Mouse (Mus musculus) hindbrain, embryonic 13.5 days (tissue): Measurements from ENCODE around the gene Map3k1. TPM values are rescaled to one million over a fixed set of nuclear protein-coding genes. Genes with fewer than 3 reads are reported as not detected.

ENCODE experiments used
- ATAC-seq: fragments of 200-750 bp; cut with Nextera tagmentation; 2 replicates; pipeline ENCODE4 v1.8.0; 2017; ENCODE audit warnings: moderate TSS enrichment; ENCODE audit not compliant: low FRiP score
- H3K27ac ChIP-seq: fragments of 300-500 bp; sonication (generic); 2 replicates; pipeline ENCODE4 v1.5.1; 2015; ENCODE audit warnings: inconsistent platforms, mild to moderate bottlenecking, moderate library complexity
- H3K27me3 ChIP-seq: fragments of 300-500 bp; sonication (generic); 2 replicates; pipeline ENCODE4 v1.6.1; 2015; ENCODE audit warnings: mild to moderate bottlenecking, inconsistent platforms
- H3K36me3 ChIP-seq: fragments of 300-500 bp; sonication (generic); 2 replicates; pipeline ENCODE4 v1.6.1; 2015; ENCODE audit warnings: mild to moderate bottlenecking, inconsistent platforms
- H3K4me1 ChIP-seq: fragments of 300-500 bp; sonication (generic); replicated peaks from 2 replicates; pipeline ENCODE4 v1.6.1; 2015; ENCODE audit warnings: inconsistent platforms
- H3K4me2 ChIP-seq: fragments of 300-500 bp; sonication (generic); 2 replicates; pipeline ENCODE4 v1.6.1; 2015; ENCODE audit warnings: inconsistent platforms, mild to moderate bottlenecking, moderate library complexity
- H3K4me3 ChIP-seq: fragments of 300-500 bp; sonication (generic); 2 replicates; pipeline ENCODE4 v1.5.1; 2015; ENCODE audit warnings: mild to moderate bottlenecking, inconsistent platforms
- H3K9ac ChIP-seq: fragments of 300-500 bp; sonication (generic); 2 replicates; pipeline ENCODE4 v1.6.1; 2015; ENCODE audit warnings: mild to moderate bottlenecking, inconsistent platforms
- H3K9me3 ChIP-seq: fragments of 300-500 bp; sonication (generic); 2 replicates; pipeline ENCODE4 v1.6.1; 2016; ENCODE audit warnings: inconsistent platforms
- whole genome bisulfite sequencing: fragments of 180-500 bp; shearing (Covaris S2); methylation state at CpG from one replicate; pipeline ENCODE4 v1.1.7; 2015; 5-methylcytosine and 5-hydroxymethylcytosine counted together
- polyA plus RNA-seq: library from polyadenylated mRNA; unstranded; fragments of >200 nt; fragmentation: Nextera tagmentation; extraction: Ambion mirVana; gene quantifications from 2 replicates; pipeline ENCODE4 v1.2.1, GENCODE M21; 2015

Gene Map3k1
- polyA plus RNA-seq, 1 experiment from 2014 or later, result 12.0 TPM

DNA sequence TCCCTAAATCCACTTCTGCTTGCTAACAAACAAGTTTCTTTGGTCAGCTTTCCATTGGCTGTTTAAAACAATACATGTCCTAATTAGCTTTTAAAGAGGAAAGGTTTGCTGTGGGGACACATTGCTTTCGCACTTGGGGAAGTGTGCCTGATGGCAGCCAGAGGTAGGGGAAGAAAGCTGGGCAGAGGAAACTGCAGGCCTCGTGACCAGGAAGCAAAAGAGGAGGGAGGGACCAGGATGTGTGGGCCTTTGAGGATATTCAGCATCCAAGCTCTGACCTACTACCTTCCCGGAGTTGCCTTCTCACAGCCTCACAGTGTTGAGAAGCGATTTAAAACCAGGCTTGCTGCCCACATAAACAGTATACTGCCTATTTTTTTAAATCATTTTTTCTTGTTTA lies 15.4 kb upstream of the Map3k1 start:
- H3K4me1 ChIP-seq, result no peaks in the 10 kb centered on the region
- H3K36me3 ChIP-seq, result no peaks in the 10 kb centered on the region
- H3K27me3 ChIP-seq, result no peaks in the 10 kb centered on the region
- no peaks in the 10 kb centered on the region for H3K9me3 ChIP-seq
- no peak overlapping the region for H3K4me3 ChIP-seq
- 74% methylated on average over 4 of the region's 4 CpGs for WGBS
- ATAC-seq, result no peak
- no peak overlapping the region for H3K9ac ChIP-seq
- no peak overlapping the region for H3K27ac ChIP-seq
- H3K4me2 ChIP-seq, result no peak overlapping the region

DNA sequence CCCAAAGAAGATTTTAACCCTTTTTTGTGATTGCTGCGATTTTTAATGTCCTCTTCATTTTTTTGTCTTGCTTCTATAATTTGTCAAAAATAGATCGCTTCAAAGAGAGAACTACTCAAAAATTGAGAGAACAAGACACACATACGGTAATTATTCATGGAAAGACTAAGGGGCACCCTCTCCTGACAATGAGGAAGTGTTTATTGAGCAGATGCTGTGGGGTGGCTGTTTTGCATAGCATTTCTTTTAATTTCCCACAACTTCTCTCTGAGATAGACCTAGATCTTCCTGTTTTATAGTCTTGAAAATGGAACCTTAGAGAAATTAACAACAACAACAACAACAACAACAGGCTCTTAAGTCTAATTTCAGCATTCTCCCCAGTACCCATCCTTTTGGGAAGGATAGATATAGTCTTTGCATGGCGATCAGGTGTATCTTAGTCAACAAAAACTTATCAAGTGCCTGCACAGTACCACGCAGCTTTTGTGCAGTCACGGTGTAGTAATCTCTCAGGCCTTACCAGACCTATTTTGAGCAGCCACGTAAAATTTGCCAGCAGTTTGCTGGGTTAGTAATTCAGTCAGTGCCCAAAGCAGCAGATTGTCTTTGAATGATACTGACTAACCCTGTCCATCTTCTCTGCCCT lies 13.1 kb upstream of the Map3k1 start:
- Histone ChIP-seq H3K4me1 (no peaks in the 10 kb centered on the region), H3K4me2 (no peak overlapping the region), H3K9me3 (no peaks in the 10 kb centered on the region), H3K36me3 (no peaks in the 10 kb centered on the region), H3K9ac (no peak overlapping the region), H3K27me3 (no peaks in the 10 kb centered on the region), H3K4me3 (no peak overlapping the region), H3K27ac (no peak overlapping the region)
- 92% methylated on average over 7 of the region's 7 CpGs for WGBS
- no peak for ATAC-seq

DNA sequence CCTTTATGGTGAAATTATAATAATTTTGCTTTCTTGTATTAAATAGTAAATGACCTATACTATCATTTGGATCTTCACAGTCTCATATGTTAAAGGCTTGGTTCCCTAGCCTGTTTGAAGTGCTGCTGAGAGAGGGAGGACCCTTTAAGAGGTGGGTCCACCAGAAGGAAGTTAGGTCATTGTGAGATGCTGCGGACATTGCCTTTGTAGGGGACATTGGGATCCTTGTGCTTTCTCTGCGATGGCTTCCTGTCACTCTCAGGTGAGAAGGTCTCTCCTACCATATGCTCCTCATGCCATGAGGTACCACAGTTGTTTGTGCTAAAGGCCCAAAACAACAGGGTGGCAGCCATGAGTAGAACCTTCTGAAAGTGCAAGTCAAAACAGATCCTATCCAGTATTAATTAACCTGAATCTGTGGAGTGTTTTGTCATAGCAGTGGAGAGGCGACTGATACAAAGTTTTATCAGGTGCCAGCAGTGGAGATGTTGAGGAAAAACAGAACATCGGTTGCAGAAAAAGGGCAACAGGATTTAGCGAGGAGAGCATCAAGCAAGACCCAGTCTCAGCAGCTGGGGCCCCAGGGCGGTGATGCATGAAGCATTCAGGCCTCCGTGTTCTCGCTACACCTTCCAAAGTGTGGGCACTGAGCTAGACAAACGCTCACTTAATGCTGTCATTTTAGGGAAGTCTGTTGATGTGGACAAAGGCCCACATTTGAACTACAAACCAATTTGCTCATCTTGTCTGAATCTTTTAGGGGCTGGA lies 11.0 kb upstream of the Map3k1 start:
- H3K4me1 ChIP-seq, result no peaks in the 10 kb centered on the region
- no peaks in the 10 kb centered on the region for H3K36me3 ChIP-seq
- no peaks in the 10 kb centered on the region for H3K9me3 ChIP-seq
- H3K4me2 ChIP-seq, result no peak overlapping the region
- no peaks in the 10 kb centered on the region for H3K27me3 ChIP-seq
- H3K4me3 ChIP-seq, result no peak overlapping the region
- WGBS, result 84% methylated on average over 9 of the region's 9 CpGs
- no peak for ATAC-seq
- no peak overlapping the region for H3K27ac ChIP-seq
- H3K9ac ChIP-seq, result no peak overlapping the region

DNA sequence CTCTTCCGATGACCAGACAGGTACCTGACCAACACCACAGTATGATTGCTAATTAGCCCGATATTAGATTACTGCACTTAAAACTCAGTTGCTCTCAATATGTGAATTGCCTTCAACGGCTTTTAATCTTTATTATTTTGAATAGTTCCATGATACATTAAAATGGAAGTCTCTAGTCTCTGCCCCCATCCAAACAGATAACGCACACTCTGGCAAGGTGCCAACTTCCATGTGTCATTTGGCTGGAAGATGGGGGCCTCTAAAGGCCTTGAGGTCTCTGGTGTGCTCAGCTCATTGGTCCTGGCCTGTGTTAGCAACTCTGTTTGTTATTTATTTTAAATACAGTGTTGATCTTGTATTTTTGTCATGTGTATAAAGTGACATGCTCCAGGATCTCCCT lies 10.3 kb upstream of the Map3k1 start:
- ATAC-seq, result no peak
- Histone ChIP-seq H3K9ac (no peak overlapping the region), H3K4me3 (no peak overlapping the region), H3K27me3 (no peaks in the 10 kb centered on the region), H3K4me1 (no peaks in the 10 kb centered on the region), H3K9me3 (no peaks in the 10 kb centered on the region), H3K4me2 (no peak overlapping the region), H3K27ac (no peak overlapping the region), H3K36me3 (no peaks in the 10 kb centered on the region)
- 85% methylated on average over 4 of the region's 4 CpGs for WGBS

DNA sequence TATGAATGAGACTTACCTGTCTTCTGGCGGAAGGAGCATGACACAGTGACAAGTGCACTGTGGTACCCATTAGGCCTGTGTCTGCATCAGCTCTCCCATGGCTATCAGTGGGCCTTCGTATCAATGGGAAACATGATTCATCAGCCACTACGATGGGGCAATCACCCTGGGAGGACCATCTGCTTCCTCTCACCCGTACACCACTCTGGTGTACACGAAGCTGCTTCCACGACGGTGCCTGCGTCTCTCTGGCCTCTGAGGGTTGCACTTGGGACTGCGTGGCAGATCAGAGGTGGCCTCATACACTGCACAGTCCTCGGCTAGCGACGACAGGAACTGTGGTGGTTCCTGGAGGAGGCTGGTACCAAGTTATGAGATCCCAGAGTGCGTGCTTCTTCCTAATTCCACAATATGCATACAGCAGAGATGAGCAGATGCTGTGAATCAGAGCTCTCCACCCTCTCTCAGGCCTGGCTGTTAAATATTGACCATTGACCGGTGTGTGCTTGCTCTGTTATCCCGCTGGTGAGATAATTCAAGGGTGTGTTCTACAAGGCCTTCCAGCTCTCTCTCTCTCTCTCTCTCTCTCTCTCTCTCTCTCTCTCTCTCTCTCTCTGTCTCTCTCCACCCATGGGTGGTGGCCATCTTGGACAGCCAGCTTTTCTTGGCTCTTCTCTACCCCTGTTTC lies 9.6 kb upstream of the Map3k1 start:
- H3K4me3 ChIP-seq, result no peak overlapping the region
- no peak for ATAC-seq
- H3K9ac ChIP-seq, result no peak overlapping the region
- no peaks in the 10 kb centered on the region for H3K27me3 ChIP-seq
- H3K36me3 ChIP-seq, result no peaks in the 10 kb centered on the region
- H3K4me2 ChIP-seq, result no peak overlapping the region
- 87% methylated on average over 15 of the region's 15 CpGs for WGBS
- no peaks in the 10 kb centered on the region for H3K4me1 ChIP-seq
- H3K27ac ChIP-seq, result no peak overlapping the region
- no peaks in the 10 kb centered on the region for H3K9me3 ChIP-seq

DNA sequence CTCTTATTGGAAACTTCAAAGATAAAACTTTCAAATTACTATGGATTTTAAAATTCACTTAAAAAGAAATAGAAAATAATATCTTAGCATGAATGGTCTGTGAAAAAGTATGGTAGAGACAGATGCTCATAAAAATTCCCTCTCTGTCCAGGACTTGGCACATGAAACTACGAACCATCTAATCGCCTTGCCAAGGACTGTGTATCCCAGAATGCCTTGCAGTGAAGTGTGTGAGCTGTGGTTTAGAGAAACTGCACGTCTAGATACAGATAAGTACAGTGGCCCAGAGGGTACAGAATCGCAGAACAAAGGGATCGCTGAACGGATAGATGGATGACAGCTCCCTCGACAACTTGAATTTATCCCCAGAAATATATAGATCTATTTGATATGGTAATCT lies 9.0 kb upstream of the Map3k1 start:
- no peaks in the 10 kb centered on the region for H3K4me1 ChIP-seq
- no peaks in the 10 kb centered on the region for H3K9me3 ChIP-seq
- no peak overlapping the region for H3K27ac ChIP-seq
- no peaks in the 10 kb centered on the region for H3K36me3 ChIP-seq
- no peaks in the 10 kb centered on the region for H3K27me3 ChIP-seq
- H3K4me2 ChIP-seq, result no peak overlapping the region
- H3K9ac ChIP-seq, result no peak overlapping the region
- WGBS, result 88% methylated on average over 7 of the region's 7 CpGs
- no peak for ATAC-seq
- H3K4me3 ChIP-seq, result no peak overlapping the region

DNA sequence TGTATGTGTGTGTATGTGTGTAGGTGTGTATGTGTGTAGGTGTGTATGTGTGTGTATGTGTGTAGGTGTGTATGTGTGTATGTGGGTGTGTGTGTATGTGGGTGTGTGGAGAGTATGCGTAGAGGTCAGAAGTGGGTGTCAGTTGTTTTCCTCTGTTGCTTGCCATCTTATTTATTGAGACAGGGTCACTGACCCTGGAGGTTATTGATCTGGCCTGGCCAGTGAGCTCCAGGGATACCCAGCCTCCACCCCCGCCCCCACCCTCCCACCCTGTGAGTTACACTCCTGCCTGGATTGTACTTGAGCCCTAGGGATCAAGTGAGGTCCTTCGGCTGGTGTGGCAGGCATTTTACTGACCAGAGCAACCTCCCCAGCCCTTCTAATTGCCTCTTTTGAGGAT lies 7.6 kb upstream of the Map3k1 start:
- Histone ChIP-seq H3K27ac (no peak overlapping the region), H3K9ac (no peak overlapping the region), H3K36me3 (no peaks in the 10 kb centered on the region), H3K4me1 (no peaks in the 10 kb centered on the region), H3K4me2 (no peak overlapping the region), H3K9me3 (no peaks in the 10 kb centered on the region), H3K27me3 (no peaks in the 10 kb centered on the region), H3K4me3 (no peak overlapping the region)
- ATAC-seq, result no peak
- 76% methylated on average over 3 of the region's 3 CpGs for WGBS

DNA sequence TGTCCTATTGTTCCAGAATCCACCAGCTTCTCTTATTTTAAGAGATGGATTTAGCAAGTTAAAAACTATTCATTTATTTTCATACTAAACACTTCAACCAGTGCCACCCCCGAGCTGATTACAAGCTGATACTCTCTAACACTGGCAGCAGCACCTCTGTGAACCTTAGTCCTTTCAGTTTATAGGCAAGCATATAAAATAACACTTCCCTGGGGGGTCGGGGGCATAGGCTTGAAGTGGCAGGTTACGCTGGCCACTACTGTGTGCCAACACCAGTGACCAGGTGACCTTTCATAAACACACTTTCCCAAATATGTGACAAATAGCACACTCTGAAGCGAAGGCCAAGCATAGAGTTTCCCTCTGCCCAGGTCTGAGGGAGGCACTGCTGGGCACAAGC lies 6.7 kb upstream of the Map3k1 start:
- 94% methylated on average over 4 of the region's 4 CpGs for WGBS
- Histone ChIP-seq H3K27ac (no peak overlapping the region), H3K4me1 (no peaks in the 10 kb centered on the region), H3K36me3 (no peaks in the 10 kb centered on the region), H3K9ac (no peak overlapping the region), H3K27me3 (0 out of 2 replicates have a peak, but pooled peaks cover 4% of the 10 kb centered on the region), H3K4me2 (no peak overlapping the region), H3K4me3 (no peak overlapping the region), H3K9me3 (no peaks in the 10 kb centered on the region)
- ATAC-seq, result no peak

DNA sequence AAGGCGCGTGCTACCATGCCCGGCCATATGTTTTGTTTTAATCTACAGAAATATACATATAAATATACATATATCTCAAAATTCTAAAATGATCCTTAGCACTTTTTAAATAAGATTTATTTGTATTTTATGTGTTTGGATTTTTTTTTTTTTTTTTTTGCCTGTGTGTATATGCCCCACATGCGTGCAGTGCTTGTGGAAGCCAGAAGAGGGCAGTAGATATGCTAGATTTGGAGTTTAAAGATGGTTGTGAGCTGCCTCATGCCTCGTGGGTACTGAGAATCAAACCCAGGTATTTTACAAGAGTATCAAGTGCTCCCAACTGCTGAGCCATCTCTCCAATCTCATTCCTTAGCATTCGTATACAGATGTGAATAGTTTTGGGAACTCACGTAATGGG lies 6.2 kb upstream of the Map3k1 start:
- WGBS, result 97% methylated on average over 7 of the region's 7 CpGs
- Histone ChIP-seq H3K27ac (no peak overlapping the region), H3K4me3 (no peak overlapping the region), H3K9me3 (no peaks in the 10 kb centered on the region), H3K9ac (no peak overlapping the region), H3K4me1 (no peaks in the 10 kb centered on the region), H3K27me3 (0 out of 2 replicates have a peak, but pooled peaks cover 4% of the 10 kb centered on the region), H3K4me2 (no peak overlapping the region), H3K36me3 (no peaks in the 10 kb centered on the region)
- no peak for ATAC-seq

DNA sequence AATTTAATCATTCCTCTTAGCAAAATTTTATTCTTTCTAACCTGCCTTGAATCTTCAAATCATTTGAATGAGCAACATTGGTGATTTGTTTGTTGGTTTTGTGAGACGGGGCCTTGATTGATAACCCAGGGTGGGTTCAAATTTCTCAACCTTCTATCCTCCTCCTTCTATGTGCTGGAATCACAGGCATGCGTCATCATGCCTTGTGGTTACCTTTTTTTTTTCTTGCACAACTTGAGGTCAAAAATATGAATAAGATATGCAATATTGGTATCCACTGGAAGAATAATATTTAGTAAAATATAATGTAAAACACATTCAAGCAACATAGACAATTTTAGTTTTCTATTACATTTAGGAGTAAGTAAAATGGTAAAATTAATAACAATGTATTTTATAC lies 3.9 kb upstream of the Map3k1 start:
- Histone ChIP-seq H3K9ac (no peak overlapping the region), H3K4me2 (no peak overlapping the region), H3K9me3 (no peaks in the 10 kb centered on the region), H3K4me1 (no peaks in the 10 kb centered on the region; the same call in 1 of the 2 replicates), H3K36me3 (no peaks in the 10 kb centered on the region), H3K27ac (no peak overlapping the region), H3K4me3 (no peak overlapping the region), H3K27me3 (0 out of 2 replicates have a peak, but pooled peaks cover 4% of the 10 kb centered on the region)
- 91% methylated on average over 2 of the region's 2 CpGs for WGBS
- no peak for ATAC-seq

DNA sequence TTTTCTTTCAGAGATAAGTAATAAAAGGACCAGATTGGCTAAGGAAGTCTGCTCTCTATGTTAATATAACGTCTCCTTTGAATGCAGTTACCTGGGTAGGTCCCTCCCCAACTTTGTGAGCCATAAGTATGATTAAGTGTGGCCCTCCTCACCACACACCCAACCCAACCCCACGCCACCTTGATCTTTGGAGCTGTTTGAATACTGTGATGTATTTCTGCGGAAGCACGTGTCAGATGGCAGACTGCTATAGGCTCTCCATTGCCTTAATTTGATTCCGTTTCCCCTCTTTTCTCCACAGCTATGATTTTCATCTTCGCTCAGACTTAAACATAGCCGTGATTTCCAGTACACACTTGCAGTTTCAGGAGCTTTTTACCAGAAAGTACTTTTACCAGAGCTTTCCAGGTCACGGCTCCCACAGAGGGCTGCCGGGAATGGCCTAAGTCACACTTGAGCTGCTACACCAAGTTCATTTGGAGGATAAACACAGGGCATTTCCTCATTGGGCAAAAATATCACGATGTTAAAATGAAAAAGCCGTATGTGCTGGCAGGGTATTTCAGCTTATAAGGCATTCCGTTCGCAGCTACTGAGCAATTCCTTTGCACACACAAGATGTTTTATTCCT lies 2.3 kb upstream of the Map3k1 start:
- Histone ChIP-seq H3K27me3 (0 out of 2 replicates have a peak, but pooled peaks cover 4% of the 10 kb centered on the region), H3K4me3 (no peak overlapping the region), H3K36me3 (no peaks in the 10 kb centered on the region), H3K4me1 (peaks cover 14% of the 10 kb centered on the region), H3K9ac (no peak overlapping the region), H3K4me2 (no peak overlapping the region), H3K9me3 (no peaks in the 10 kb centered on the region), H3K27ac (no peak overlapping the region)
- no peak for ATAC-seq
- WGBS, result 86% methylated on average over 13 of the region's 13 CpGs

DNA sequence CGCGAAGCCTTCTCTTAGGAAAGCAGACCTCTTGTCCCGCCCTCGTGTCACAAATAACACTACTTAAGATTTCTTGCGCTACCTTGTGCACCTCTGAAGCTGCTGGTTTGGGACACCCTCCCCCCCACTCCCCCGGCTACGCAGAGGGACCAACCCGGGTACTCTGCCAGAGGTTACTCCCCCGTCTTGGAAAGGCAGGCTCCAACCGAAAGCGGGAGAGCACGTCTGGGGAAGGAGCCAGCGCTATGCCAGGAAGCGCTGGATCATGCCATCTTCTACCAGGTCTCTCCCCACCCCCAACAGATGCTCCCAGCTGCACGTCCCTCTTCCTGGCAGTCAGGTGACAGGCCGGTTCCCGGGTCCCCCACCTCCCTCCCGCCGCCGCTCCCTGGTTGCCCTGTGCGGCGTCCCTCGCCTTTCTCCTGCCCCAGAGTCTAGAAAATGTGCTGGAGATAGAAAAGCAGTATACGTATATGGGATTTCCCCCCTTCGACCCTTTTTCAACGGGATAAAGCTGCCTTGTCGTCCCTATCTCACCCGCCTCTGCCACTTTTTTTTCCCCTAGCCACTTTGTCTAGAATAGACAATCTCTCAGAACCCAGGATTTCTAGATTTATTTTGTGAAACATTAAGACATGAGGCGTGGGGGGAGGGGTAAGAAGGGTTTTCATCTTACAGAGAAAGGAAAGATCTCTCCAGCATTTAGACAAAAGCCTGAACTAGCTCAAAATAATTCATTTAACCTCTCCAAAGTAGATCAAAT lies 854 bp upstream of the Map3k1 start:
- peak overlapping the region; percentile 99 for H3K27ac ChIP-seq
- ATAC-seq, result peak; percentile 74
- H3K27me3 ChIP-seq, result 0 out of 2 replicates have a peak, but pooled peaks cover 4% of the 10 kb centered on the region
- peaks cover 28% of the 10 kb centered on the region for H3K4me1 ChIP-seq
- H3K9me3 ChIP-seq, result no peaks in the 10 kb centered on the region
- peak overlapping the region; percentile 81 for H3K4me2 ChIP-seq
- H3K36me3 ChIP-seq, result no peaks in the 10 kb centered on the region
- H3K4me3 ChIP-seq, result peak overlapping the region; percentile 86
- WGBS, result under 1% methylated on average over 29 of the region's 29 CpGs
- H3K9ac ChIP-seq, result peak overlapping the region; percentile 91
